Mouse (Mus musculus) stomach, embryonic 14.5 days (tissue): Measurements from ENCODE around the gene Tdgf1. TPM values are rescaled to one million over a fixed set of nuclear protein-coding genes. Genes with fewer than 3 reads are reported as not detected.

Source experiments
- ATAC-seq: fragments of 200-750 bp; cut with Nextera tagmentation; 2 replicates; pipeline ENCODE4 v1.8.0; 2017; ENCODE audit warnings: low read depth, moderate TSS enrichment; ENCODE audit not compliant: insufficient number of reproducible peaks, insufficient read depth, low FRiP score
- H3K27ac ChIP-seq: fragments of 300-500 bp; sonication (generic); 2 replicates; pipeline ENCODE4 v1.5.1; 2014; ENCODE audit warnings: mild to moderate bottlenecking, low read length, moderate library complexity, mixed read lengths
- H3K27me3 ChIP-seq: fragments of 300-500 bp; sonication (generic); 2 replicates; pipeline ENCODE4 v1.6.1; 2014; ENCODE audit warnings: low read length, control low read depth, mixed read lengths; ENCODE audit not compliant: control insufficient read depth, insufficient read depth
- H3K36me3 ChIP-seq: fragments of 300-500 bp; sonication (generic); 2 replicates; pipeline ENCODE4 v1.6.1; 2014; ENCODE audit warnings: mild to moderate bottlenecking, control low read depth, low read length, moderate library complexity, mixed read lengths; ENCODE audit not compliant: control insufficient read depth, insufficient read depth
- H3K4me1 ChIP-seq: fragments of 300-500 bp; sonication (generic); 2 replicates; pipeline ENCODE4 v1.6.1; 2014; ENCODE audit warnings: low read length, control low read depth, mixed read lengths; ENCODE audit not compliant: control insufficient read depth, insufficient read depth
- H3K4me2 ChIP-seq: fragments of 300-500 bp; sonication (generic); replicated peaks from 2 replicates; pipeline ENCODE4 v1.6.1; 2014; ENCODE audit warnings: low read depth, low read length, control low read depth
- H3K4me3 ChIP-seq: fragments of 300-500 bp; sonication (generic); 2 replicates; pipeline ENCODE4 v1.5.1; 2014; ENCODE audit warnings: low read depth, low read length, control low read depth
- H3K9ac ChIP-seq: fragments of 300-500 bp; sonication (generic); replicated peaks from 2 replicates; pipeline ENCODE4 v1.6.1; 2014; ENCODE audit warnings: low read depth, mild to moderate bottlenecking, control low read depth, low read length, moderate library complexity, mixed read lengths
- H3K9me3 ChIP-seq: fragments of 300-500 bp; sonication (generic); 2 replicates; pipeline ENCODE4 v1.6.1; 2016; ENCODE audit warnings: low read depth, low read length, control low read depth; ENCODE audit not compliant: control insufficient read depth
- WGBS: fragments of 180-500 bp; shearing (Covaris S2); extraction: QIAGEN DNeasy Blood & Tissue Kit; methylation state at CpG from one replicate; pipeline ENCODE4 v1.1.7; 2014; 5-methylcytosine and 5-hydroxymethylcytosine counted together
- polyA plus RNA-seq: library from polyadenylated mRNA; unstranded; fragments of >200 nt; fragmentation: Nextera tagmentation; extraction: Ambion mirVana; gene quantifications from 2 replicates; pipeline ENCODE4 v1.2.1, GENCODE M21; 2014

The Tdgf1 gene
- polyA plus RNA-seq, 1 experiment from 2014 or later = not detected

- H3K27me3 ChIP-seq = no peaks in the 10 kb centered on the region
- no peaks in the 10 kb centered on the region for H3K36me3 ChIP-seq
- no peak overlapping the region for H3K9ac ChIP-seq
- no peak overlapping the region for H3K4me2 ChIP-seq
- no peaks in the 10 kb centered on the region for H3K9me3 ChIP-seq
- 53% methylated on average over 21 of the region's 21 CpGs for WGBS
- ATAC-seq = no peak
- no peaks in the 10 kb centered on the region for H3K4me1 ChIP-seq
- H3K27ac ChIP-seq = no peak overlapping the region
- no peak overlapping the region for H3K4me3 ChIP-seq
These were observed 31.2 kb downstream of the Tdgf1 start for GRCm38 (mm10) chr9:110914631-110915236.

GRCm38 (mm10) chr9:110909371-110909967, 36.5 kb downstream of the Tdgf1 start:
- H3K4me3 ChIP-seq = no peak overlapping the region
- no peaks in the 10 kb centered on the region for H3K27me3 ChIP-seq
- WGBS = 73% methylated on average over 6 of the region's 6 CpGs
- H3K9ac ChIP-seq = no peak overlapping the region
- ATAC-seq = no peak
- H3K27ac ChIP-seq = no peak overlapping the region
- H3K4me2 ChIP-seq = no peak overlapping the region
- H3K9me3 ChIP-seq = no peaks in the 10 kb centered on the region
- H3K4me1 ChIP-seq = no peaks in the 10 kb centered on the region
- no peaks in the 10 kb centered on the region for H3K36me3 ChIP-seq

GRCm38 (mm10) chr9:110908631-110909016, 37.3 kb downstream of the Tdgf1 start:
- H3K4me3 ChIP-seq = no peak overlapping the region
- no peaks in the 10 kb centered on the region for H3K4me1 ChIP-seq
- no peak for ATAC-seq
- H3K4me2 ChIP-seq = no peak overlapping the region
- H3K9me3 ChIP-seq = no peaks in the 10 kb centered on the region
- H3K27me3 ChIP-seq = no peaks in the 10 kb centered on the region
- H3K36me3 ChIP-seq = no peaks in the 10 kb centered on the region
- 91% methylated on average over 3 of the region's 3 CpGs for WGBS
- H3K27ac ChIP-seq = no peak overlapping the region
- H3K9ac ChIP-seq = no peak overlapping the region

GRCm38 (mm10) chr9:110907838-110908630, 37.9 kb downstream of the Tdgf1 start:
- H3K4me1 ChIP-seq = no peaks in the 10 kb centered on the region
- WGBS = 85% methylated on average over 4 of the region's 4 CpGs
- H3K36me3 ChIP-seq = no peaks in the 10 kb centered on the region
- H3K9me3 ChIP-seq = no peaks in the 10 kb centered on the region
- H3K27ac ChIP-seq = no peak overlapping the region
- no peak overlapping the region for H3K9ac ChIP-seq
- no peak overlapping the region for H3K4me3 ChIP-seq
- no peaks in the 10 kb centered on the region for H3K27me3 ChIP-seq
- no peak overlapping the region for H3K4me2 ChIP-seq
- no peak for ATAC-seq

GRCm38 (mm10) chr9:110907201-110907837, 38.6 kb downstream of the Tdgf1 start:
- Histone ChIP-seq H3K4me2 (no peak overlapping the region), H3K4me3 (no peak overlapping the region), H3K27me3 (no peaks in the 10 kb centered on the region), H3K9ac (no peak overlapping the region), H3K27ac (no peak overlapping the region), H3K36me3 (no peaks in the 10 kb centered on the region), H3K9me3 (no peaks in the 10 kb centered on the region), H3K4me1 (no peaks in the 10 kb centered on the region)
- no peak for ATAC-seq
- 90% methylated on average over 11 of the region's 11 CpGs for WGBS

- no peaks in the 10 kb centered on the region for H3K36me3 ChIP-seq
- 81% methylated on average over 4 of the region's 4 CpGs for WGBS
- no peak for ATAC-seq
These were observed 43.7 kb downstream of the Tdgf1 start for GRCm38 (mm10) chr9:110902271-110902670.

GRCm38 (mm10) chr9:110901204-110901603, 44.8 kb downstream of the Tdgf1 start:
- no peak overlapping the region for H3K9ac ChIP-seq
- no peaks in the 10 kb centered on the region for H3K4me1 ChIP-seq
- WGBS = 90% methylated on average over 6 of the region's 6 CpGs
- H3K36me3 ChIP-seq = no peaks in the 10 kb centered on the region
- H3K27ac ChIP-seq = no peak overlapping the region
- H3K4me3 ChIP-seq = no peak overlapping the region
- H3K4me2 ChIP-seq = no peak overlapping the region
- no peaks in the 10 kb centered on the region for H3K9me3 ChIP-seq
- no peaks in the 10 kb centered on the region for H3K27me3 ChIP-seq
- no peak for ATAC-seq

More at GRCm38 (mm10) chr9:110902271-110902670, 43.7 kb downstream of the Tdgf1 start:
- H3K27me3 ChIP-seq = no peaks in the 10 kb centered on the region
- no peak overlapping the region for H3K9ac ChIP-seq
- no peak overlapping the region for H3K27ac ChIP-seq
- H3K4me3 ChIP-seq = no peak overlapping the region
- H3K4me2 ChIP-seq = no peak overlapping the region
- H3K4me1 ChIP-seq = no peaks in the 10 kb centered on the region
- no peaks in the 10 kb centered on the region for H3K9me3 ChIP-seq

- Histone ChIP-seq H3K9me3 (no peaks in the 10 kb centered on the region), H3K27me3 (no peaks in the 10 kb centered on the region), H3K4me2 (no peak overlapping the region), H3K4me3 (no peak overlapping the region), H3K36me3 (no peaks in the 10 kb centered on the region), H3K9ac (no peak overlapping the region), H3K27ac (no peak overlapping the region), H3K4me1 (no peaks in the 10 kb centered on the region)
- 42% methylated on average over 10 of the region's 10 CpGs for WGBS
- ATAC-seq = no peak
These were observed 46.4 kb downstream of the Tdgf1 start for GRCm38 (mm10) chr9:110899451-110900008.
